Mouse (Mus musculus) midbrain, embryonic 14.5 days (tissue): ENCODE data around the gene Efemp2. TPM values are rescaled to one million over a fixed set of nuclear protein-coding genes. Genes with fewer than 3 reads are reported as not detected.

Experiments used
- ATAC-seq: fragments of 200-750 bp; cut with Nextera tagmentation; 2 replicates; pipeline ENCODE4 v1.8.0; 2017; ENCODE audit warnings: moderate number of reproducible peaks, moderate library complexity; ENCODE audit not compliant: low FRiP score, low TSS enrichment
- DNase-seq: peaks from one replicate; pipeline ENCODE4 v3.0.0-alpha.2; 2015
- H3K27ac ChIP-seq: fragments of 300-500 bp; sonication (generic); replicated peaks from 2 replicates; pipeline ENCODE4 v1.5.1; 2014; ENCODE audit warnings: mild to moderate bottlenecking, low read depth, low read length, moderate library complexity
- H3K27me3 ChIP-seq: fragments of 300-500 bp; sonication (generic); 2 replicates; pipeline ENCODE4 v1.6.1; 2014; ENCODE audit warnings: low read length, control low read depth, mixed read lengths; ENCODE audit not compliant: control insufficient read depth, insufficient read depth
- H3K36me3 ChIP-seq: fragments of 300-500 bp; sonication (generic); 2 replicates; pipeline ENCODE4 v1.6.1; 2014; ENCODE audit warnings: low read length, control low read depth; ENCODE audit not compliant: control insufficient read depth, insufficient read depth
- H3K4me1 ChIP-seq: fragments of 300-500 bp; sonication (generic); 2 replicates; pipeline ENCODE4 v1.6.1; 2014; ENCODE audit warnings: mild to moderate bottlenecking, antibody characterized with exemption, low read length, control low read depth; ENCODE audit not compliant: control insufficient read depth, insufficient read depth
- H3K4me2 ChIP-seq: fragments of 300-500 bp; sonication (generic); 2 replicates; pipeline ENCODE4 v1.6.1; 2014; ENCODE audit warnings: mild to moderate bottlenecking, low read length, moderate library complexity
- H3K4me3 ChIP-seq: fragments of 300-500 bp; sonication (generic); replicated peaks from 2 replicates; pipeline ENCODE4 v1.5.1; 2014; ENCODE audit warnings: low read depth, low read length
- H3K9ac ChIP-seq: fragments of 300-500 bp; sonication (generic); replicated peaks from 2 replicates; pipeline ENCODE4 v1.6.1; 2014; ENCODE audit warnings: mild to moderate bottlenecking, low read length, moderate library complexity
- H3K9me3 ChIP-seq: fragments of 300-500 bp; sonication (generic); 2 replicates; pipeline ENCODE4 v1.6.1; 2016; ENCODE audit warnings: low read length, control low read depth, mixed read lengths; ENCODE audit not compliant: control insufficient read depth
- WGBS: fragments of 180-500 bp; shearing (Covaris S2); extraction: QIAGEN DNeasy Blood & Tissue Kit; methylation state at CpG from one replicate; pipeline ENCODE4 v1.1.7; 2014; 5-methylcytosine and 5-hydroxymethylcytosine counted together
- polyA plus RNA-seq: library from polyadenylated mRNA; unstranded; fragments of >200 nt; fragmentation: Nextera tagmentation; extraction: Ambion mirVana; gene quantifications from 2 replicates; pipeline ENCODE4 v1.2.1, GENCODE M21; 2014

Efemp2 gene
- polyA plus RNA-seq, 1 experiment from 2014 or later: 28.7 TPM

- H3K27ac ChIP-seq: no peak overlapping the region
- peaks cover 5% of the 10 kb centered on the region for H3K4me1 ChIP-seq
- WGBS: 79% methylated on average over 7 of the region's 7 CpGs
- no peak overlapping the region for H3K9ac ChIP-seq
- DNase-seq (no peak), ATAC-seq (no peak)
- no peaks in the 10 kb centered on the region for H3K36me3 ChIP-seq
- H3K9me3 ChIP-seq: no peaks in the 10 kb centered on the region
- H3K4me2 ChIP-seq: no peak overlapping the region
- H3K4me3 ChIP-seq: no peak overlapping the region
- no peaks in the 10 kb centered on the region for H3K27me3 ChIP-seq
Observed at GRCm38 (mm10) chr19:5515840-5516777, 42.4 kb downstream of the Efemp2 start.

- no peak overlapping the region for H3K4me2 ChIP-seq
- no peaks in the 10 kb centered on the region for H3K27me3 ChIP-seq
- no peak for ATAC-seq
- WGBS: 80% methylated on average over 8 of the region's 8 CpGs
- no peak overlapping the region for H3K27ac ChIP-seq
- H3K4me1 ChIP-seq: 0 out of 2 replicates have a peak, but pooled peaks cover 2% of the 10 kb centered on the region
- no peak overlapping the region for H3K4me3 ChIP-seq
- no peak for DNase-seq
- H3K9ac ChIP-seq: no peak overlapping the region
- no peaks in the 10 kb centered on the region for H3K9me3 ChIP-seq
- no peaks in the 10 kb centered on the region for H3K36me3 ChIP-seq
Observed at GRCm38 (mm10) chr19:5516906-5517505, 43.3 kb downstream of the Efemp2 start.

- H3K4me2 ChIP-seq: no peak overlapping the region
- WGBS: 83% methylated on average over 3 of the region's 3 CpGs
- H3K27me3 ChIP-seq: no peaks in the 10 kb centered on the region
- no peaks in the 10 kb centered on the region for H3K9me3 ChIP-seq
- no peak overlapping the region for H3K4me3 ChIP-seq
- no peak for DNase-seq
- no peak for ATAC-seq
- no peak overlapping the region for H3K9ac ChIP-seq
- no peaks in the 10 kb centered on the region for H3K36me3 ChIP-seq
- H3K27ac ChIP-seq: no peak overlapping the region
- H3K4me1 ChIP-seq: no peaks in the 10 kb centered on the region
Observed at GRCm38 (mm10) chr19:5518721-5519120, 45.0 kb downstream of the Efemp2 start.

- H3K27me3 ChIP-seq: no peaks in the 10 kb centered on the region
- H3K4me1 ChIP-seq: peaks cover 5% of the 10 kb centered on the region
- no peak overlapping the region for H3K9ac ChIP-seq
- DNase-seq (no peak), ATAC-seq (no peak)
- H3K36me3 ChIP-seq: no peaks in the 10 kb centered on the region
- no peaks in the 10 kb centered on the region for H3K9me3 ChIP-seq
- 71% methylated on average over 5 of the region's 5 CpGs for WGBS
- H3K4me3 ChIP-seq: no peak overlapping the region
- H3K27ac ChIP-seq: no peak overlapping the region
- no peak overlapping the region for H3K4me2 ChIP-seq
Observed at GRCm38 (mm10) chr19:5525204-5525603, 51.5 kb downstream of the Efemp2 start.

GRCm38 (mm10) chr19:5529325-5530137, 55.8 kb downstream of the Efemp2 start:
- Histone ChIP-seq H3K36me3 (no peaks in the 10 kb centered on the region), H3K4me3 (no peak overlapping the region), H3K4me1 (peaks cover 5% of the 10 kb centered on the region), H3K27ac (0 out of 2 replicates have a peak overlapping the region, but pooled peaks have one; percentile 13), H3K9me3 (no peaks in the 10 kb centered on the region), H3K27me3 (no peaks in the 10 kb centered on the region), H3K4me2 (peak overlapping the region; percentile 40), H3K9ac (no peak overlapping the region)
- DNase-seq (peak; percentile 93), ATAC-seq (peak; percentile 85; the same call in 1 of the 2 replicates)
- 10% methylated on average over 20 of the region's 20 CpGs for WGBS

GRCm38 (mm10) chr19:5530138-5530524, 56.4 kb downstream of the Efemp2 start:
- no peaks in the 10 kb centered on the region for H3K27me3 ChIP-seq
- H3K36me3 ChIP-seq: no peaks in the 10 kb centered on the region
- H3K4me3 ChIP-seq: no peak overlapping the region
- peak; percentile 28 for DNase-seq
- WGBS: 9% methylated on average over 7 of the region's 7 CpGs
- H3K9ac ChIP-seq: no peak overlapping the region
- peaks cover 5% of the 10 kb centered on the region for H3K4me1 ChIP-seq
- H3K4me2 ChIP-seq: peak overlapping the region; percentile 15; the same call in 1 of the 2 replicates
- no peak overlapping the region for H3K27ac ChIP-seq
- no peak for ATAC-seq
- H3K9me3 ChIP-seq: no peaks in the 10 kb centered on the region

Other genes with a start within 250 kb of the Efemp2 start
- 42.4 and 48.4 TPM in 2 replicates for gene Pacs1, start 200.8 kb upstream of the Efemp2 start, polyA plus RNA-seq
- 291 and 365 TPM in 2 replicates for gene Sf3b2, start 178.5 kb upstream of the Efemp2 start, polyA plus RNA-seq
- 29.0 and 35.5 TPM in 2 replicates for gene Gal3st3, start 175.6 kb upstream of the Efemp2 start, polyA plus RNA-seq
- not detected in 2 replicates for gene Catsper1, start 138.2 kb upstream of the Efemp2 start, polyA plus RNA-seq
- 7.7 and 8.4 TPM in 2 replicates for gene Cst6, start 124.4 kb upstream of the Efemp2 start, polyA plus RNA-seq
- gene Eif1ad, start 107.2 kb upstream of the Efemp2 start, polyA plus RNA-seq: 36.4 and 36.6 TPM in 2 replicates
- 330 and 375 TPM in 2 replicates for gene Banf1, start 106.8 kb upstream of the Efemp2 start, polyA plus RNA-seq
- 57.1 and 61.1 TPM in 2 replicates for gene Sart1, start 85.3 kb upstream of the Efemp2 start, polyA plus RNA-seq
- 0.12 TPM in 1 of 2 replicates, not detected in the other for gene Tsga10ip, start 71.4 kb upstream of the Efemp2 start, polyA plus RNA-seq
- gene Drap1, start 49.0 kb upstream of the Efemp2 start, polyA plus RNA-seq: 225 and 299 TPM in 2 replicates
- 53.7 and 65.2 TPM in 2 replicates for gene AI837181, start 48.8 kb upstream of the Efemp2 start, polyA plus RNA-seq
- gene Fosl1, start 26.4 kb upstream of the Efemp2 start, polyA plus RNA-seq: not detected in 2 replicates
- gene Ccdc85b, start 16.1 kb upstream of the Efemp2 start, polyA plus RNA-seq: 7.6 and 9.1 TPM in 2 replicates
- 169 and 199 TPM in 2 replicates for gene Fibp, start 13.3 kb upstream of the Efemp2 start, polyA plus RNA-seq
- 4.3 and 4.9 TPM in 2 replicates for gene Ctsw, start 5.4 kb upstream of the Efemp2 start, polyA plus RNA-seq
- 43.4 and 49.3 TPM in 2 replicates for gene Mus81, start 14.4 kb downstream of the Efemp2 start, polyA plus RNA-seq
- 4,021 and 4,124 TPM in 2 replicates for gene Cfl1, start 16.5 kb downstream of the Efemp2 start, polyA plus RNA-seq
- 0.36 TPM in 2 replicates for gene 1700020D05Rik, start 29.8 kb downstream of the Efemp2 start, polyA plus RNA-seq
- gene Snx32, start 36.6 kb downstream of the Efemp2 start, polyA plus RNA-seq: 89.8 and 98.4 TPM in 2 replicates
- gene Ovol1, start 86.7 kb downstream of the Efemp2 start, polyA plus RNA-seq: not detected in 2 replicates
- gene Ap5b1, start 94.1 kb downstream of the Efemp2 start, polyA plus RNA-seq: 1.6 and 2.8 TPM in 2 replicates
- gene Rnaseh2c, start 127.9 kb downstream of the Efemp2 start, polyA plus RNA-seq: 46.8 and 58.8 TPM in 2 replicates
- 49.5 and 58.3 TPM in 2 replicates for gene Kat5, start 136.3 kb downstream of the Efemp2 start, polyA plus RNA-seq
- gene Rela, start 163.5 kb downstream of the Efemp2 start, polyA plus RNA-seq: 30.0 and 30.2 TPM in 2 replicates
- 8.1 and 11.5 TPM in 2 replicates for gene Sipa1, start 189.8 kb downstream of the Efemp2 start, polyA plus RNA-seq
- gene Map3k11, start 214.8 kb downstream of the Efemp2 start, polyA plus RNA-seq: 6.8 and 12.1 TPM in 2 replicates
- 33.6 and 34.4 TPM in 2 replicates for gene Pcnx3, start 215.0 kb downstream of the Efemp2 start, polyA plus RNA-seq
- 0.21 and 0.28 TPM in 2 replicates for gene Kcnk7, start 230.4 kb downstream of the Efemp2 start, polyA plus RNA-seq